Mouse (Mus musculus) embryonic facial prominence, embryonic 11.5 days (tissue): ENCODE measurements around the gene Commd1. TPM values are rescaled to one million over a fixed set of nuclear protein-coding genes. Genes with fewer than 3 reads are reported as not detected.

Experiments used
- ATAC-seq: fragments of 200-750 bp; cut with Nextera tagmentation; replicated peaks from 2 replicates; pipeline ENCODE4 v1.8.0; 2017; ENCODE audit warnings: low read depth; ENCODE audit not compliant: insufficient number of reproducible peaks, low FRiP score, low TSS enrichment
- DNase-seq: peaks from one replicate; pipeline ENCODE4 v3.0.0-alpha.2; 2015; ENCODE audit warnings: low spot score
- H3K27ac ChIP-seq: fragments of 300-500 bp; sonication (generic); replicated peaks from 2 replicates; pipeline ENCODE4 v1.5.1; 2014; ENCODE audit warnings: mild to moderate bottlenecking, low read depth, low read length, control low read depth
- H3K27me3 ChIP-seq: fragments of 300-500 bp; sonication (generic); 2 replicates; pipeline ENCODE4 v1.6.1; 2014; ENCODE audit warnings: mild to moderate bottlenecking, low read length, moderate library complexity, mixed read lengths; ENCODE audit not compliant: control insufficient read depth, insufficient read depth
- H3K36me3 ChIP-seq: fragments of 300-500 bp; sonication (generic); replicated peaks from 2 replicates; pipeline ENCODE4 v1.6.1; 2014; ENCODE audit warnings: low read depth, mild to moderate bottlenecking, low read length, moderate library complexity, mixed read lengths; ENCODE audit not compliant: control insufficient read depth, insufficient read depth
- H3K4me1 ChIP-seq: fragments of 300-500 bp; sonication (generic); 2 replicates; pipeline ENCODE4 v1.6.1; 2014; ENCODE audit warnings: low read length, mixed read lengths; ENCODE audit not compliant: control insufficient read depth, insufficient read depth
- H3K4me2 ChIP-seq: fragments of 300-500 bp; sonication (generic); 2 replicates; pipeline ENCODE4 v1.6.1; 2014; ENCODE audit warnings: low read depth, mild to moderate bottlenecking, control low read depth, low read length, moderate library complexity
- H3K4me3 ChIP-seq: fragments of 300-500 bp; sonication (generic); 2 replicates; pipeline ENCODE4 v1.5.1; 2014; ENCODE audit warnings: low read depth, low read length, control low read depth
- H3K9ac ChIP-seq: fragments of 300-500 bp; sonication (generic); replicated peaks from 2 replicates; pipeline ENCODE4 v1.6.1; 2014; ENCODE audit warnings: mild to moderate bottlenecking, control low read depth, low read length
- H3K9me3 ChIP-seq: fragments of 300-500 bp; sonication (generic); replicated peaks from 2 replicates; pipeline ENCODE4 v1.6.1; 2016; ENCODE audit warnings: mild to moderate bottlenecking, low read length, inconsistent platforms, mixed read lengths; ENCODE audit not compliant: control insufficient read depth
- WGBS: fragments of 180-500 bp; shearing (Covaris S2); extraction: QIAGEN DNeasy Blood & Tissue Kit; methylation state at CpG from one replicate; pipeline ENCODE4 v1.1.7; 2014; 5-methylcytosine and 5-hydroxymethylcytosine counted together
- polyA plus RNA-seq: library from polyadenylated mRNA; unstranded; fragments of >200 nt; fragmentation: Nextera tagmentation; extraction: Ambion mirVana; gene quantifications from 2 replicates; pipeline ENCODE4 v1.2.1, GENCODE M21; 2014

Gene Commd1
- polyA plus RNA-seq, 1 experiment from 2014 or later: 452 TPM

GRCm38 (mm10) chr11:23014996-23015395 is 32.8 kb upstream of the Commd1 start:
- no peak overlapping the region for H3K9ac ChIP-seq
- H3K27ac ChIP-seq: no peak overlapping the region
- ATAC-seq: no peak
- H3K4me3 ChIP-seq: no peak overlapping the region
- no peaks in the 10 kb centered on the region for H3K36me3 ChIP-seq
- WGBS: 78% methylated on average over 6 of the region's 6 CpGs
- no peaks in the 10 kb centered on the region for H3K27me3 ChIP-seq
- no peaks in the 10 kb centered on the region for H3K9me3 ChIP-seq
- no peaks in the 10 kb centered on the region for H3K4me1 ChIP-seq
- no peak overlapping the region for H3K4me2 ChIP-seq
- no peak for DNase-seq

- DNase-seq (no peak), ATAC-seq (no peak)
- no peaks in the 10 kb centered on the region for H3K4me1 ChIP-seq
- no peaks in the 10 kb centered on the region for H3K27me3 ChIP-seq
- no peaks in the 10 kb centered on the region for H3K9me3 ChIP-seq
- WGBS: 86% methylated on average over 4 of the region's 4 CpGs
- H3K36me3 ChIP-seq: no peaks in the 10 kb centered on the region
- no peak overlapping the region for H3K9ac ChIP-seq
- no peak overlapping the region for H3K27ac ChIP-seq
- H3K4me3 ChIP-seq: no peak overlapping the region
- no peak overlapping the region for H3K4me2 ChIP-seq
These were observed 31.6 kb upstream of the Commd1 start for GRCm38 (mm10) chr11:23013580-23014294.

- 60% methylated on average over 1 of the region's 1 CpGs for WGBS
- no peak for DNase-seq
- ATAC-seq: no peak
- H3K4me1 ChIP-seq: no peaks in the 10 kb centered on the region
- no peaks in the 10 kb centered on the region for H3K27me3 ChIP-seq
- no peaks in the 10 kb centered on the region for H3K9me3 ChIP-seq
- no peak overlapping the region for H3K4me2 ChIP-seq
- H3K27ac ChIP-seq: no peak overlapping the region
- H3K4me3 ChIP-seq: no peak overlapping the region
- H3K36me3 ChIP-seq: no peaks in the 10 kb centered on the region
- H3K9ac ChIP-seq: no peak overlapping the region
These were observed 30.9 kb upstream of the Commd1 start for GRCm38 (mm10) chr11:23013096-23013495.

GRCm38 (mm10) chr11:23008824-23009200 is 26.6 kb upstream of the Commd1 start:
- peaks cover 5% of the 10 kb centered on the region for H3K36me3 ChIP-seq
- DNase-seq (no peak), ATAC-seq (no peak)
- H3K4me2 ChIP-seq: peak overlapping the region; percentile 81
- no peaks in the 10 kb centered on the region for H3K4me1 ChIP-seq
- no peaks in the 10 kb centered on the region for H3K27me3 ChIP-seq
- H3K9ac ChIP-seq: peak overlapping the region; percentile 72
- WGBS: 40% methylated on average over 4 of the region's 4 CpGs
- H3K4me3 ChIP-seq: peak overlapping the region; percentile 55
- 0 out of 2 replicates have a peak overlapping the region, but pooled peaks have one; percentile 70 for H3K27ac ChIP-seq
- H3K9me3 ChIP-seq: no peaks in the 10 kb centered on the region

GRCm38 (mm10) chr11:23008181-23008823 is 26.1 kb upstream of the Commd1 start:
- peak; percentile 92 for DNase-seq

GRCm38 (mm10) chr11:23007481-23008180 is 25.4 kb upstream of the Commd1 start, which contains the start of gene Fam161a:
Gene Fam161a, plus strand, starts transcription at chr11:23007531.
- peak within 1 kb of the TSS; percentile 70 for H3K27ac ChIP-seq
- H3K36me3 ChIP-seq: peaks cover 5% of the 10 kb centered on the region
- peak within 1 kb of the TSS; percentile 81 for H3K4me2 ChIP-seq
- ATAC-seq: peak; percentile 93
- peak; percentile 92 for DNase-seq
- peak within 1 kb of the TSS; percentile 55 for H3K4me3 ChIP-seq
- no peaks in the 10 kb centered on the region for H3K27me3 ChIP-seq
- H3K9me3 ChIP-seq: no peaks in the 10 kb centered on the region
- H3K9ac ChIP-seq: peak within 1 kb of the TSS; percentile 72
- WGBS: under 1% methylated on average over 22 of the region's 22 CpGs
- no peaks in the 10 kb centered on the region for H3K4me1 ChIP-seq

More at GRCm38 (mm10) chr11:23008181-23008823, 26.1 kb upstream of the Commd1 start:
- Histone ChIP-seq H3K27ac (peak overlapping the region; percentile 70), H3K4me2 (peak overlapping the region; percentile 81), H3K36me3 (peaks cover 5% of the 10 kb centered on the region), H3K4me1 (no peaks in the 10 kb centered on the region), H3K9me3 (no peaks in the 10 kb centered on the region), H3K9ac (peak overlapping the region; percentile 72), H3K27me3 (no peaks in the 10 kb centered on the region), H3K4me3 (peak overlapping the region; percentile 55)
- WGBS: under 1% methylated on average over 40 of the region's 40 CpGs
- peak; percentile 95 for ATAC-seq

- peak overlapping the region; percentile 55 for H3K4me3 ChIP-seq
- H3K27ac ChIP-seq: no peak overlapping the region
- no peaks in the 10 kb centered on the region for H3K4me1 ChIP-seq
- H3K9ac ChIP-seq: peak overlapping the region; percentile 30; the same call in 1 of the 2 replicates
- no peak for DNase-seq
- 7% methylated on average over 6 of the region's 6 CpGs for WGBS
- no peaks in the 10 kb centered on the region for H3K9me3 ChIP-seq
- no peak; the same call in 1 of the 2 replicates for ATAC-seq
- H3K27me3 ChIP-seq: no peaks in the 10 kb centered on the region
- H3K36me3 ChIP-seq: peaks cover 5% of the 10 kb centered on the region
- H3K4me2 ChIP-seq: peak overlapping the region; percentile 81
These were observed 24.9 kb upstream of the Commd1 start for GRCm38 (mm10) chr11:23007166-23007480.

GRCm38 (mm10) chr11:23005276-23005675 is 23.1 kb upstream of the Commd1 start:
- Histone ChIP-seq H3K27ac (no peak overlapping the region), H3K9me3 (no peaks in the 10 kb centered on the region), H3K4me3 (no peak overlapping the region), H3K9ac (no peak overlapping the region), H3K4me1 (no peaks in the 10 kb centered on the region), H3K27me3 (no peaks in the 10 kb centered on the region), H3K36me3 (peaks cover 11% of the 10 kb centered on the region), H3K4me2 (no peak overlapping the region)
- no peak for ATAC-seq
- DNase-seq: no peak
- 90% methylated on average over 1 of the region's 1 CpGs for WGBS
